Mouse (Mus musculus) cerebellum, adult 8-10 months (tissue): ENCODE data around the gene Tomm40l.
A peak's percentile ranks its signal among the peaks of the same experiment; 100 is the strongest.
"Not testable (repeated sequence)": the region's sequence is repeated elsewhere in the genome, so short reads cannot be mapped to it uniquely, and the experiment has no call there.

Experiments used
- DNase-seq: peaks from one replicate; pipeline ENCODE4 v3.0.0; 2022

The Tomm40l gene

DNA sequence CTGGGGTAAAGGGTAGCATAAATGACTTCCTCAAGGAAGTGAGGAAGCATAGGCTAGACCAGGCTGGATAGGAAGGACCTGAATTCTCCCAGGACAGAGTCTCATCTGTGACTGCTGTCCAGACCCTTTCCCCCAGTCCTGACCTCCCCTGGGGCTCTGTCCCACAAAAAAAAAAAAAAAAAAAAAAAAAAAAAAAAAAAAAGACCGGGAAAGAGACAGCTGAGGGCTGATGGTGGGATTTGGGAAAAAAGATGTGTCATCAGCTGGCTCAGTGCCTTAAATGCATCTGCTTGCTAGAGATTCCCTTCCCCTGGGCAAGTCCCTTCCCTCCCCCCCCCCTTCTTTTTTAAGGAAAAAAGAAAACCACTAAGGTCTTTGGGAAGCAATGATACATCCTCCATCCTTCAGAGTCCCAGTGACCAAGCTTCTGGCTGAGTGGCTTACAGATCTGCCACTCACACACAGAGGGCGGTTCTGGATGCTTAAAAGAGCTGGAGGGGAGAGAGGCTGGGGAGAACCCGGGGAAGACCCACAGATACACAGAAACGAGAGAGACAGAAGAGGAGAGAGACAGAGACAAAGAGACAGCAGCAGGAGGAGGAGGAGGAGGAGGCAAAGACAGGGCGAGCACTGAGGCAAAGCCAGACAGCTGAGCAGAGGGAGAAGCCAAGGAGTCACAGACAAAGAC is 27.7 kb upstream of the Tomm40l start, which contains the start of gene Adamts4:
TSS of gene Adamts4 (plus strand) at position 509 of the 688 bp plus-strand sequence.
- no peak for DNase-seq

DNA sequence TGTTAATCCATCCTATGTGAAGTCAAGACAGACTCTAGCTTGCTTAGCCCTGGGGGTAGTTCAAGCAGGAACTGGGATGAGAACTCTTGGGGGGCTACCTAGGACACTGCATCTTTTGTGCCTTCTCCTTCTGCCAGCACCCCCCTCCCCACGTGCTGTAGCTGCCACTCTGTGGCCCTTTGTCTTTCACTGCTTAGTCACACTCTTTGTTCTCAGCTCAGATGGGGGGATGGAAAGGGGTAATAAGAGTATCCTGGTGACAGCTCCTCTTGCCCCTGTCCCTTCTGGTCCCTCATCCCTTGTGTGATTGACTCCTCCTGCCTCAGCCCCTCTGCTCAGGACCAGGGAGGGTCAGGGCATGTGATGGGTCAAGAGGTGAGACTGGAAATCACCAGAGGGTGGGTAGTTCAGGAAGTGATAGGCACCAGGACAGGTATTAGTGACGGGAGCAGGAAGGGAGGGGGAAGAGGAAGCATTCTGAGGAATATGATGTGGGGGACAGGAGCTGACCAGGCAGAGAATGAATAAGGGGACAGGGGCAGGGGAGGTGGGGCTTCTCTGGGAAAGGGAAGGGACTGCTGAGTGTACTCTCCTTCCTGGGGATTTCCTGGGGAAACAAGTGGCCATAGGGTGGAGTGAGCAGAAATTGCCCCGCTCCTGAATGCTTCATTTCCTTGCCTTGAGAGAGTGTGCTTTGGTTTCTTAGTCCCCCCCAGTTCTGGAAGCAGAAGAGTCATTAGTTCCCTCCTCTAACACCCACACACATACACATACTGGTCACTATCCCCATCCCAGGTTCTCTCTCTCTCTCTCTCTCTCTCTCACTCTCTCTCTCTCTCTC is 26.3 kb upstream of the Tomm40l start:
- no peak for DNase-seq

DNA sequence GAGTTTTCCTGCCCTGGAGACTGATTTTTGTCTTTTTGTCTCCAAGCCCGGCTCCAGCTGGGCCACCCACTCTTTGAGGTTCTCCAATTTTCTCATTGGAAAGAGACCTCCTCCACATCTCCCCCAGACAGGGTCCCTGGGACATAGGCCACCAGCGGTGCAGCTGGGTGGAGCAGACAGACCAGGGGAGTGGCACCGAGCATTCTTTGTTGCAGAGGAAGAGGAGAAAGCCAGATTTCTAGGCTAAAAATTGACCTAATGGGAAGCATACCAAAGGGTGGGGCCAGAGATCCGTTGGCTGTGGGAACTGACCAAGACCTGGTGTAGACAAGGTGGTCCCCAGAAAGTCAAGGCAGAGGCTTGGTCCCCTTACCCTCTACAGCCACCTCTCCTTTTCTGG is 25.6 kb upstream of the Tomm40l start:
- DNase-seq, result no peak

DNA sequence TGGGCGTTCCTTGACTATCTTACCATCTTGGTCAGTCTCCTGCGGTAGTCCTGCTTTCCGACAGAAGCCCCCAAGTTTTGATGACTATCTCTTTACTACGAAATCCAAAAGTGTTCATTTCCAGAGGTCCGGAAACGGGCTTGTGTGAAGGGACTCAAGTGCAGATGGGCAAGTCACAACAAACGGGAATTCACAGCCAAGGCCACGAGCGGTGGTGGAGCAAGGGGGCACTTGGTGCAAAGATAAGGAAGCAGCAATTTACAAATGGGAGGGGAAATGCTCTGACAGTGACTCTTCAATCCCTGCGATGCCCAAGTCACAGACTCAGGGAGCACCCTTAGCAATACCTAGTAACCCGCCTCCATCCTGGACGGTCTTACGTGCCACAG is 25.1 kb upstream of the Tomm40l start:
- DNase-seq, result no peak

DNA sequence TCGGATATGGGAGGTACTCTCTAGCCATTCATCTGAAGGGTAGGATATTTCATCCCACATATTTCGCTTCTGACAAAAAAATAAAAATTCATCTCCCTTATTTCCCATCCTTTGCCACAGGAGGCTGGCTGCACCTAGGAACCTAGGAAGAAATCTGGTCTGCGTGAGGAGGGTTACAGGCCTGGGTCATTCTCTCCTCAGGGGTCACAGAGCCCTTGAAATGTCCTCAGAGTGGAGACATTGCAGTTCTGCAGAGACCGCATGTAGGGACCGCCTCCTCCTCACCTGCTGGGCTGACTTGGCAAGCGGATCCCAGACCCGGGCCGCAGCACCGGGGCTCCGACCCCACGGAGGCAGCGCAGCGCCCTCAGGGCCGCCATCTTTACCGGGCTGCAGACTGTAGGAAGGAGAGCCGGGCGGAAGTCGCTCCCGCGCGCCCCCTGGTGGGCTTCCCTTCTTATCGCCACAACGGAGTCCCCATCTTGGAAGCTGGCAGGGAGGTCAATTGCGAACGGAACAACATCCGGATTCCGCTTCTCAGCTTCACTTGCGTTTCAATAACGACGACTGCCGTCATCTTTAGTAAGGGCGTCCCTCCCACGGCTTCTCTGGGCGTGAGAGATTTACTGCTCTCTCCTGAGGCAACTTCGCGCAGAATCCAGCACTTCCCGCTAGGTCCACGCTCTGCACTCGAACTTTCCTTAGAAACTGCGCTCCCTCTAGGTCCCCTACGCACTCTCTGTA is 24.6 kb upstream of the Tomm40l start:
- DNase-seq, result peak; percentile 98

DNA sequence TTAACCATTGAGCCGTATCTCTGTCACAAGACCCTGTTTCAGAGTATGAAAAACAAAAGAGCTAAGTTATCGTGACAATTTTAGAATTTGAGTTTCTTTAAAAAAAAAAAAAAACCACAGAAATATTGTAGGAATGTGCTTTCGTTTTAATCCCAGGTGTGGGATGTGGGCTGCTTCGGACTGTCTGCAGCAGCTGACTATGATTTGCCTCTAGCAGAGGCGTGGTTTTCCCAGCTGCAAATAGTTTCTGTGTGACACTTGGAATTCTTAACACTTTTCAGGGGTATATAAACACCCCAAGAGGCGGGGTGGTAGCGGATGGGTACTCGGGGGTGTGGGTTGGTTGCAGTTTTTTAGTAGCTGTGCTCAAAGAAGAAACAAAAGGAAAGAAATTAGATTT is 23.0 kb upstream of the Tomm40l start:
- no peak for DNase-seq

DNA sequence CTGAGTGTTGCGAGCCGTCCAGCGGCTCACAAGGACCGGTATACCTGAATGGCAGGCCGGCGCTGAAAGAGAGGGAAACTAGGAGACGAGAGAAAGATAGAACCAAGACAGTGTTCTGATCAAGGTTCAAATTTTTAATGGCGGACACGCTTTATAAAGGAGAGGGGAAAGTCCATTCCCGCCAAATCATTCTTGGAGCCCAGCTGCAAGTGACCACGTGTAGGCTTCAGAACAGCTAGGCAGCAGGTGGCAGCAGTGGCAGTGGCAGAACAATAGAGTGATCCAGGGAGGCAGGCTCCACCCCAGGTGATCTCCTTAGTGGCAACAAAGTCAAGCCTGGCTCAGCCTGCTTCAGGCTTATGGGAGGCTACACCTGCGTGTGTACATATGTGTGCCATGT is 19.6 kb upstream of the Tomm40l start:
- not testable (repeated sequence) for DNase-seq

DNA sequence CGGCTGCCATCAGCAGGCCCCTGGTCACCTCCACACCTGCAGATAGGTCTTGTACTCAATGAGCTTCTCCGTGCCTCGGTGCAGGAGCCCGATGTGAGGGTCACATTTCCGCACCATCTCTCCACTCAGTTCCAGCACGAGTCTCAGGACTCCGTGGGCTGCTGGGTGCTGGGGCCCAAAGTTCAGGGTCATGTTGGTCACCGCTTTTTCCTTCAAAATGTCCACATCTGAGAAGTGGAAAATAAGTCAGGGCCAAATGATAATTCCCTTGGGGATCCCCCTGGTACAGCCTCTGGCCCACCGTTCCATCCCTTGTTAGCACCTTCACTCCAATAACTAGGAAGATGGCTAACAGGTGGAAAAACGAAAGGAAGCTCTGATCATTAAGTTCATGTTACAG is 18.6 kb upstream of the Tomm40l start:
- no peak for DNase-seq

DNA sequence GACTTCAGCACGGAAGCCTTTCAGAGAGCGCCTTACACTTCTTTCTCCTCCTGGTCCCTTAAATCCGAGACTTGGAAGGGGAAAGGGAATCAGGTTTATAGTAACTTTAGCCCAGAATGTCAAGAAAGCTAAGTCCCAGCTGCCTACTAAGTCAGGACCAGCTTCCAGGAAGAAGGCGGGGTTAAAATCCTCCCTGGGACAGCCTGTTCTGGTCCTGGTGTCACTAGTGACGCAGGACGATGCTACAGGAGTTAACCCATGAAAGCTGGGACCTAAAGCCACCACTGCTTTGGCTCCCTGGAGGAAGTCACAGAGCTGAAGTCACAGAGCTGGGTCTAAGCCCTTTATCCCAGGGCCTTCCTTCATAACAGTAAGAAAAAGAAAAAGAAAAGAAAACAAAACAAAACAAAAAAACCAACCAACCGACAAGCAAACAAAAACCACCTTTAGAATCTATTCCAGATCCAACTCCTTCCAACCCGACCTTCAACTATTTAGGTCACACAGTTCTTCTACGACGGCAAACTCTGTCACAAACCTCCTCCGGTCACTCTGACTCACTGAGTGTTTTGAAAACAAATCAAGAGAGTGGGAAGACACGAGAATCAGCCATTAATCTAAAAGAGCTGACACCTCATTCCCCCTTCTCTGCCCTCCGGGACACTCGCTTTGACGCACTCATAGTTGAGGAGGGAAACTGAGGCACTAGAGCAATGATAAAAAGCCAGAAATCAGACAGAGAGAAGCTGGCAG is 17.9 kb upstream of the Tomm40l start:
- no peak for DNase-seq

DNA sequence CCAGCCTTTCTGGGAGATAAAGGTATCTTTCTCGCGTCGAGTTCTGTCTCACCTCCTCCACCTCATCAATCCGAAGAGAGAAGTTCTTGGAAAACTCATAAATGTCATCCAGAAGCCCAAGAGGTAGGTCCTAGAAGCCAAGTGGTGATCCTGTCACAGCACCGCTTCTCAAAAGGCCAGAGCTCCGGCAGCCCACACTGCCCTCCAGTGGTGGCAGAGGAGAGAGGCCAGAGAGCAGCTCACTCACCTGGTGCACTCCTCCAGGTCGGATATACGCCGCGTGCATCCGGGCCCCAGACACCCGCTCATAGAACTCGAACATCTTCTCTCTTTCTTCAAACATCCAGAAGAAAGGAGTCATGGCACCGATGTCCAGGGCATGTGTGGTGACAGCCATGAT is 16.1 kb upstream of the Tomm40l start:
- no peak for DNase-seq

DNA sequence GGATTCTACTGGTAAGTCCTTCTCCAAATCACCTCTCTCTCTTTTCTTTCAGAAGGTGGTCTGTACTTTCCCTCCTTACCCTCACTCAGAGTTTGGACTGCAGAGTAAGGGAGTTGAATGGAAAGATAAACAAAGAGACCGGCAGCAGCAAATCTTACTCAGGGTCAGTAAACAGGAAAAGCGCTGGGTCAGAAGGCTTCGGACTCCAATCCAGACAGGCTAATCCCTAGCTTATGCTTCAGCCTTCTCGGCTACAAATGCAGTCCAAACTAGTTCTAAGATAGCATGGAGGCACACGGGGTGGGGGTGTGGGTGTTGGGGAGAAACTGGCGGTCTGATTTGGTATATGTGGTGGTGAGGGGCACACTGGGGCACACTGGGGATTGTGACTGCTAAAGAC is 15.1 kb upstream of the Tomm40l start:
- no peak for DNase-seq

DNA sequence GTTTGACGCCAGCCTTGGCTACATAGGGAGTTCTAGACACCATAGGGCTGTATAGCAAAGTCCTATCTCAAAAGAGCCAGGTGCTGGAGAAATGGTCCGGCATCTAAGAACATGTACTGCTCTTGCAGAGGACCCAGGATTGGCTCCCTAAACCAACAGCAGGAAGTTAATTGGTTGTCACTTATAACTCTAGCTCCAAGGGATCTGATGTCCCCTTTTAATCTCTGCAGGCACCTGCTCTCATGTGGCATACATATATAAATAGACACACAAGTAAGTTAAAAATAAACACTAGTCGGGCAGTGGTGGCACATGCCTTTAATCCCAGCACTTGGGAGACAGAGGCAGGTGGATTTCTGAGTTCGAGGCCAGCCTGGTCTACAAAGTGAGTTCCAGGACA is 13.5 kb upstream of the Tomm40l start:
- no peak for DNase-seq

DNA sequence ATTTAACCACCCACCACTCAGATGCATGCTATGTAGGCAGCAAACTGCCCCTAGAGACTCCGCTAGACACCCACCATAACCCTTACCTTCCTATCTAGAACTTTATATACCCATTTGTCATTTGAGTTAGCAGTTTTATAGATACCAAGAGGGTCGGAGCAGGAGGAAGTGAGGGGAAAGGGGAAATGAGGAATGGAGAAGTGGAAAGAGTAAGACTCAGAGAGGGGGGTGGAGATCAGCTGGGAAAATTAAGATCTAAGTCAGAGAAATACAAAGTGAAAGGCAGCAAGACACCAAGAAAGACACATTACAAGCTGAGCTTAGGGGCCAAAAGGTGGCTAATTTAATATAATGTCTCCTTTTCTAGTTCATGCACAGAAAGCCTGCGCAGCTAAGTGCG is 12.2 kb upstream of the Tomm40l start:
- DNase-seq, result no peak

DNA sequence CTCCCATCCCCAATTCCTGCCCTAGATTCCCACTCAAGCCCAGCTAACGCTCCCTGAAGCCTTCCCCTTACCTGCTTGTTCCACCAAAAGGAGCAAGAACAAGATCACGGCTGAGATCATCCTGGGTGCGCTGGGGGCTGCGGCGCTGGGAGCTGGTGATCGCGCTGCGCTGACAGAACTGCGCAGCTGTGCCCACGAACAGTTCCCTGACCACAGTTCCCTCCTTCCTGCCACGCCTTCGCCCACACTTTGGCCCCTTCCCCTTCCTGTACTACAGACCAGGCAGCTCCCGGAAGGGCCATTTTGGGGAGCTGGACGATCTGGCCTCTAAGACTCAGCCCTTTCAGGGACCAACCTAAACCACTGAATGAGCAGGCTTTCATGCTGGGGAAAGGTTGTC is 11.8 kb upstream of the Tomm40l start, which contains the start of gene Fcer1g:
TSS of gene Fcer1g (minus strand) at position 240 of the 400 bp plus-strand sequence.
- no peak for DNase-seq

DNA sequence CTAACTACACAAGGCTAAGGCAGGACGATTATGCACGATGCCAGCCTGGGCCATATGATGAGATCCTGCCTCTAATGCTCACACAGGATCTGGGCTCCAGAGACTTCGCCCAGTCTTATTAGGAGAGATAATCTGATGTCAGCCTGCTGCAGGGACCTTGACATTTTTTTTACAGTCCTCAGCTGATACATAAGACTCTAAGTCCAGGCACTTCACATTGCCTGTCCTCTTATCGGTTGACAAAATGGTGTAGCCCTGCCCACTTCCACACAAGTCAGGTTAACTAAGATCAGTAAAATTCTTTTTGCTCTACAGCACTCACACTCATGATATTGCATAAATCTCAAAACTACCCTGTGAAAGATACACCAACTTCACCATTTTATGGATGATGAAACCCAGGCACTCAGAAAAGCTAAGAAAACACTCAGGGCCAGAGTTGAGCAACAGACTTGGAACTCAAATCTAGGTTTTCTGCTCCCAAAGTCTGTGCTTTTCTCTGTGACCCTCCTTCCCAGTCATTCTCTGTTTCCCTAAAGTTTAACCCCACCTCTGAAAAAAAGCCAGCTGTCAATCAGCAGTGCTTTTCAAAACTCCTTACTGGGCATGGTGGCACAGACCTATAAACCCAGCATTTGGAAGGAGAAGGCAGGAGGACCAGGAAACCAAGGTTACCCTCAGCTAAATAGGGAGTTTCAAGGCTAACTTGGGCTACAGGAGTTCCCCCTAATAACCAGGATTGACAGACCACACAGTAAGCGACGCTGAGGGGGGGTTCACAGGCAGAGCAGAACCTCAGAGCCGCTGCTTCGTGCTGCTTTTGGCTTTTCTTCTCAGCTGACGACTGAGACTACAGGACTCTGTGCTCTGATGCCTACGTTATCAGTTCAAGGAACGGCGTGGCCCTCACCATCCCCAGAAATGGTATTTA is 10.8 kb upstream of the Tomm40l start:
- no peak for DNase-seq

DNA sequence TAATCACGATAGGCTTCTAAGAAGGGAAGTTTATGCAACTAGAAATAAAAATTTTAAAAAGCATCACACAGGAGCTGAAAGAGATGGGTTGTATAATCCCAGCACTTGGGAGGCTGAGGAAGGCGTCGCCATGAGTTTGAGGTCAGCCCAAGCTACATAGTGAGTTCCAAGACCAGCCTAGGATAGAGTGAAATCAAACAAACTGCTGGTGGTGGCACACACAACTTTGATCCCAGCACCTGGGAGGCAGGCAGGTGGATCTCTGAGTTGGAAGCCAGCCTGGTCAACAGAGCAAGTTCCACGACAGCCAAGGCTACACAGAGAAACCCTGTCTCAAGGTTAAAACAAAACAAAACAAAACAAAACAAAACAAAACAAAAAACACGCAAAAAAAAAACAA is 10.0 kb upstream of the Tomm40l start:
- DNase-seq, result no peak

DNA sequence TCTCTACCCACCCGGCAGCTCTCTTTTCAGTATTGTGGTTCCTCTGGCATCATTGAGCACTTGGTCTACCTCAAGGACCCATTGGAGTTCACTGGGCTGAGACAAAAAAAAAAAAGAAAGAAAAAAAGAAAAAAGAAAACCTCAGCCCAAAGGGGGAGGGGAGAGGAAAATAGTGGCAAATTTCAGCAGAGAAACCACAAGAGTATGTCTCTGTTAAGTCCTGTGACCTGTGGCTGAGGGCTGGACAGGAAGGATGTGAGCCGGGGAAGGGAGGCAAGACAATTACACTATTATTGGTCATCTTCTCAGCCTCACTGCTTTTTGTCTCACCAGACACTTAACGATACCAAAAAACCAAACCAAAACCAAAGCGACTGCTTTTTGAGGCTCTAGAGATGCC is 9.5 kb upstream of the Tomm40l start:
- no peak for DNase-seq

DNA sequence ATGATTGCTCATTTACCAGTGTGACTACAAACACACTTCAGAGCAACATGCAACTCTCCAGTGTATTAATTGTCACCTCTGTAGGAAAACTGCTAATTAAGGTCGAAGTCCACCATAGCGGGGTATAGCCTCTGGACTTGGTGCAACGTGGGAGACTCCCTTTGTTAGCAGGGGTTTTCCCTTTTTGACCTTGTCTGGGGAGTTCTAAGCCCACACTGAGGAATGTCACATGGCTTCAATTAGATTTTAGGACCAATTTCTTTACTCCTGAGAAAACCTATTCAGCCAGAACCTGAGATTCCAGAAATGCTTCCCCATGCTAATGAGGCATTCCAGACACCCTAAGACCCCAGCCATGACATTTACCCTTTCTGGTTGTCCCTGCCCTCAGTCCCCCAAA is 7.9 kb upstream of the Tomm40l start:
- no peak for DNase-seq

DNA sequence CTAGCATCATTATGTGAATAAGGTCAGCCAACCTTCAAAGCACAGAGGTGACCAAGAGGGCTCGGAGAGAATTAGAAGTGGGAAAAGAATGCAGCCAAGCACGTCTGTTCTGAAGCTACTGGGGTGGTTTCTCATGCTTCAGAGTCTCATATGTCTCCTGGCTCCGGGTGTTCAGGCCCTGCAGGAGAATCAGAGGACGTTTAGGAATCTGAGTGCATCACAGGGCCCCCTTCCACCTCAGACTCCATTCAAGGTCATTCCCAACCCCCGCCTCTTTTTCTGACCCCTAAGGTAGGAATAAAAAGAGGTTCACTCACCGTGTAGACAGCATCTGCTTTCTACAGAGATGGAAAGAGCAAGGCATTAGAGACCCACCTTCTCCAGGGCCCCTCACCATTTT is 7.4 kb upstream of the Tomm40l start:
- DNase-seq, result no peak

DNA sequence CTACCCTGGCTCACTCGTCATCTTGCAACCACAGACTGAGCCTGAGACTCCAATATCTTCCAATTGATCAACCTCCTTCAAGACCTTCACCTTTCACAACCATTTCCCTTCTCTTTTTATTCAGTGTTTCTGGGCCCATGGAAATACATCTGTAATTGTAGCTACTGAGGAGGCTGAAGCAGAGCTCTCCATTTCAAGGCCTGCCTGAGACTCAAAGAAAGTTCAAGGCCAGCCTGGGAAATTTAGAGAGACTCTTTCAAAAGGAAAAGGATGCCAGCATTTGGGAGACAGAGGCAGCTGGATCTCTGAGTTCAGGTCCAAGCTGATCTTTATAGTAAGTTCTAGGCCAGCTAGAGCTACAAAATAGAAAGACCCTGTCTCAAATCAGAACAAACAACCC is 5.6 kb upstream of the Tomm40l start:
- DNase-seq, result no peak

DNA sequence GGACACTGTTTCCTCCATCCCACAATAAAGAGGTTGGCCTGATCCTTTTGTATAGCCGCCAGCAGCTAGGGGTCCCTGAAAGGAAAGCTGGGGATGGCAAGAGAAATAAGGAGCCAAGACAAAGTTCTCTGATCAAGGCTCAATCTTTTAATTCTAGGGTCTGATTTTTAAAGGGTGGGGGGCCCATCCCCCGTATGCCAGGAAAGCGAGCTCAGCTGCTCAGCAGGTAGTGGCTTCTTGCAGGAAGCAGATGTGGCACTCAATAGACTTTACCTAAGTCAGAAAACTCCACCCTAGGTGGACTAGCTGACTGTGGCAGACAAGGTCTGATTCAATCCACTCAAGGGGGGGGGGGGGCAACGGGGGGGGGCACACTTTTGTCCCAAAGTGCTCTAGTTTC is 4.5 kb upstream of the Tomm40l start:
- no peak for DNase-seq

DNA sequence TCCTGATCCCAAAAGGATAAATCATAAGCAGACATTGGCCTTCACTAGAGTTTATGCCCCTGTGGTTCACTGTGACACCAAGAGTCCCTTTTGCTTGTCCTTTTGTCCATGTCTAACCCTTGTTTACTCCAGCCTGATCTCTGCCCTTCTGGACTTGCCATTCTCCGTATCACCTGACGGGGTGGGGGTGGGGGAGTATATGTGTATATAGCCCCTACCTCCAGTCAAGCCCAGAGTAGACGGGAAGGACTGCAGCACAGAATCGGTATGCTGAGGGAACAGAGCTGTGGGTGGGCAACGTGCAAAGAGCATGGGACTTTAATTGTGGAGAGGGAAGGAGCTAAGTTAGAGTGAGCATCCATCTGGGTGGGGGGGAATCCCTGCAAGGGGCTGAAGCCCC is 2.5 kb upstream of the Tomm40l start, which contains the start of gene Apoa2:
TSS of gene Apoa2 (plus strand) at position 198 of the 400 bp plus-strand sequence.
- no peak for DNase-seq
